ENCODE assay signal across 8 mouse cellular contexts in the genomic region with DNA sequence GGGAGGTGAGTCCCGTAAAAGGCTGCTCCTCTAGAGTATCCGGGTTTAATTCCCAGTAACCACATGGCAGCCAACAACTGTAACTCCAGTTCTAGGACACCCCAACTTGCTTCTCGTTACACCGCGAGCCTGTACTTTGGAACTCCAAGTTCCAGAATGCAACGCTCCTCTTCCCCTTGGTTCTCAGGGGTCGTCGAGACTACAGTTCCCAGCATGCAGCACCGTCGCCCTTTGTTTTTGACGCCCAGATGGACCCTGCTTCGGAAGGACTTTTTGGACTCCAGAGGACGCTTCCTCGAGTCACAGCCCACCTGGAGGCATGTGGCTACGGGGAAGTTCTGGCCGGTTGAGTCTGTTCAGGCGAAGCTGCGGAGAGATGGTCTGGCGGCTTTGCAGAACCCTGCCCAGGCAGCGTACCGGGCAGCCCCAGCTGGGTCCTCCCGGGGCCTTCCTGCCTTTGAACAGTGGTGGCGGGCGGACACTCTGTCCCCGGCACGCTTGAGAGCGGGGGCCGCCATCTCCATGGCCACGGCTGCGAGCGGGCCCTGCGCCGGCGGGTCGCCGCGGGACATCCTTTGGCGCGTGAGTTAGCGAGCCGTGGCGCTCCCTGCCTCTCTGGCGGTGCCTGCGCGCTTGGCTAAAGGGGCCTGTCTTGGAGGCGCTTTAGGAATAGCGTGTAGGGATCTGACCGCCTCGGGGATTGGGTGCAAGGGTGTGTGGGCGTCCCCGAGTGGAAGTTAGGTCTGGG. TPM values are rescaled to one million over a fixed set of nuclear protein-coding genes. Genes with fewer than 3 reads are reported as not detected.
DNase-seq lines count a peak whose midpoint lies in the region; ATAC-seq lines count a peak whose summit lies in the region.

A gene (plus strand): TSS at position 218 of the 748 bp plus-strand sequence.

- H3K27ac ChIP-seq in heart, embryonic 13.5 days (replicated peaks): peak within 1 kb of the TSS; percentile 90
- peak within 1 kb of the TSS; percentile 81 for H3K27ac ChIP-seq in liver, embryonic 12.5 days
- H3K27ac ChIP-seq in stomach, embryonic 15.5 days: peak within 1 kb of the TSS; percentile 79

- H3K4me2 ChIP-seq in heart, embryonic 13.5 days: peak within 1 kb of the TSS; percentile 85
- H3K4me2 ChIP-seq in liver, embryonic 12.5 days: peak within 1 kb of the TSS; percentile 89
- peak within 1 kb of the TSS; percentile 67 for H3K4me2 ChIP-seq in stomach, embryonic 15.5 days

- WGBS in heart, embryonic 13.5 days: under 1% methylated on average over 51 of the region's 51 CpGs
- under 1% methylated on average over 51 of the region's 51 CpGs for WGBS in liver, embryonic 12.5 days (ENCODE audit: insufficient replicate concordance)
- WGBS in stomach, embryonic 15.5 days: under 1% methylated on average over 51 of the region's 51 CpGs

- peaks cover 12% of the 10 kb centered on the region for H3K4me1 ChIP-seq in heart, embryonic 13.5 days
- H3K4me1 ChIP-seq in liver, embryonic 12.5 days: peaks cover 34% of the 10 kb centered on the region
- H3K4me1 ChIP-seq in stomach, embryonic 15.5 days: peaks cover 6% of the 10 kb centered on the region; the same call in 1 of the 2 replicates

- H3K27me3 ChIP-seq in heart, embryonic 13.5 days (replicated peaks): no peaks in the 10 kb centered on the region
- no peaks in the 10 kb centered on the region for H3K27me3 ChIP-seq in liver, embryonic 12.5 days (replicated peaks)
- no peaks in the 10 kb centered on the region for H3K27me3 ChIP-seq in stomach, embryonic 15.5 days (replicated peaks)

- ATAC-seq in erythroid progenitor cell, adult 5-6 weeks (replicated peaks; ENCODE audit: low FRiP score, poor library complexity, severe bottlenecking): peak; percentile 97
- ATAC-seq in heart, embryonic 13.5 days (ENCODE audit: extremely low read depth, insufficient number of reproducible peaks, low FRiP score, low TSS enrichment): peak; percentile 93
- peak; percentile 97 for ATAC-seq in liver, embryonic 12.5 days
- ATAC-seq in stomach, embryonic 15.5 days (ENCODE audit: insufficient read depth, low FRiP score, low read depth): peak; percentile 98

- H3K4me3 ChIP-seq in heart, embryonic 13.5 days: peak within 1 kb of the TSS; percentile 93
- H3K4me3 ChIP-seq in liver, embryonic 12.5 days: peak within 1 kb of the TSS; percentile 93
- peak within 1 kb of the TSS; percentile 82 for H3K4me3 ChIP-seq in stomach, embryonic 15.5 days (replicated peaks)

- H3K9ac ChIP-seq in heart, embryonic 13.5 days: peak within 1 kb of the TSS; percentile 91
- peak within 1 kb of the TSS; percentile 91 for H3K9ac ChIP-seq in liver, embryonic 12.5 days
- H3K9ac ChIP-seq in stomach, embryonic 15.5 days: peak within 1 kb of the TSS; percentile 83

- peak; percentile 89 for DNase-seq in CD4-positive helper T cell, adult 2 months (ENCODE audit: low read depth, low spot score)
- DNase-seq in brain, embryonic 18.5 days (ENCODE audit: low read depth, low spot score): peak; percentile 84
- DNase-seq in kidney, postnatal 10 days: peak; percentile 89
- peak; percentile 83 to 84 for DNase-seq in natural killer cell, adult 2 months (ENCODE audit: low spot score in 2 of 2)

- H3K9me3 ChIP-seq in heart, embryonic 13.5 days: no peaks in the 10 kb centered on the region
- H3K9me3 ChIP-seq in liver, embryonic 12.5 days (replicated peaks): no peaks in the 10 kb centered on the region
- H3K9me3 ChIP-seq in stomach, embryonic 15.5 days: no peaks in the 10 kb centered on the region

- peaks cover 25% of the 10 kb centered on the region for H3K36me3 ChIP-seq in heart, embryonic 13.5 days
- peaks cover 34% of the 10 kb centered on the region for H3K36me3 ChIP-seq in liver, embryonic 12.5 days
- H3K36me3 ChIP-seq in stomach, embryonic 15.5 days: peaks cover 4% of the 10 kb centered on the region; the same call in 1 of the 2 replicates

RNA-seq across cellular contexts. Expression of the gene that starts here (rescaled TPM):
- total RNA-seq in erythroid progenitor cell, adult 5-6 weeks (2015; ENCODE audit: low replicate concordance): 37.5 and 67.1 TPM in 2 replicates
- total RNA-seq in erythroid progenitor cell, adult 5-6 weeks (2017; ENCODE audit: low replicate concordance): 13.2 and 21.3 TPM in 2 replicates
- polyA plus RNA-seq in heart, embryonic 13.5 days (2015; fragmentation: Nextera tagmentation; extraction: Ambion mirVana): 24.8 and 25.5 TPM in 2 replicates
- 28.9 and 30.3 TPM in 2 replicates for polyA plus RNA-seq in liver, embryonic 12.5 days (2016; fragmentation: Nextera tagmentation; extraction: Ambion mirVana)
- 26.2 and 30.2 TPM in 2 replicates for polyA plus RNA-seq in stomach, embryonic 15.5 days (2015; fragmentation: Nextera tagmentation; extraction: Ambion mirVana)

Comparison
In these comparisons a context has a peak if more than half of its experiments do, and no peak if none do; other contexts are left out.
1. Peak in every context shown above with its lines: DNase-seq, ATAC-seq, H3K4me3 ChIP-seq and H3K27ac ChIP-seq.